Mouse (Mus musculus): ENCODE measurements around the gene Aanat. TPM values are rescaled to one million over a fixed set of nuclear protein-coding genes. Genes with fewer than 3 reads are reported as not detected.

The Aanat gene
- polyA plus RNA-seq, 1 experiment from 2014 or later = not detected

DNA sequence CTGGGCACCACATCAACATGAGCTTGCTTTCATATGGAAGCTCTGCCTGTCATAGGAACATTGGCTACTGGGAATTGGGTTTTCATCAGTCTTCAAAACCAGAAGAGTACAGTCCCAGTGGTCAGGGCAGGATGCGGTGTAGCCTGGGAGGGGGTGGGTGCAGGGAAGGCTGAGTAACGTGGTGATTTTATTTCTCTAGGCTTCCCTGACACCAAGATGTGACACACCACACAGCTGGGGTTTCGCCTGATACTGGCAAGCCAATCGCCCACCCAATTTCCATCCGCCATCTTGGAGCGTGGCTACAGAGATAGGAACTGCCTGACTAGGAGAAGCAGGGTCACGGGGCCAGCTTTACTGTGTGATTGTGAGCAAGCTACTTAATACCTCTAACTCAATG is 32.4 kb downstream of the Aanat start:
- Histone ChIP-seq H3K4me2 (ENCODE audit: low read depth) (no peak overlapping the region), H3K36me3 (ENCODE audit: control insufficient read depth, insufficient read depth, low read length) (no peaks in the 10 kb centered on the region), H3K4me3 (ENCODE audit: low read depth, low read length) (no peak overlapping the region), H3K9me3 (ENCODE audit: control insufficient read depth, low read length) (no peaks in the 10 kb centered on the region), H3K27me3 (ENCODE audit: control insufficient read depth, insufficient read depth, low read length) (peaks cover 9% of the 10 kb centered on the region), H3K4me1 (ENCODE audit: control insufficient read depth, insufficient read depth, low read length) (peaks cover 15% of the 10 kb centered on the region; the same call in 1 of the 2 replicates), H3K9ac (ENCODE audit: low read length) (no peak overlapping the region), H3K27ac (ENCODE audit: low read depth, low read length) (no peak overlapping the region)
- ATAC-seq (ENCODE audit: insufficient read depth, low FRiP score, low TSS enrichment) (no peak), DNase-seq (ENCODE audit: low spot score) (no peak)
- WGBS = 91% methylated on average over 7 of the region's 7 CpGs

GRCm38 (mm10) chr11:116619156-116619555 is 32.9 kb downstream of the Aanat start:
- DNase-seq (ENCODE audit: low spot score) (no peak), ATAC-seq (ENCODE audit: insufficient read depth, low FRiP score, low TSS enrichment) (no peak)
- peaks cover 10% of the 10 kb centered on the region for H3K27me3 ChIP-seq (ENCODE audit: control insufficient read depth, insufficient read depth, low read length)
- H3K36me3 ChIP-seq (ENCODE audit: control insufficient read depth, insufficient read depth, low read length) = no peaks in the 10 kb centered on the region
- H3K4me3 ChIP-seq (ENCODE audit: low read depth, low read length) = no peak overlapping the region
- 80% methylated on average over 7 of the region's 7 CpGs for whole genome bisulfite sequencing
- no peaks in the 10 kb centered on the region for H3K9me3 ChIP-seq (ENCODE audit: control insufficient read depth, low read length)
- H3K4me2 ChIP-seq (ENCODE audit: low read depth) = no peak overlapping the region
- H3K4me1 ChIP-seq (ENCODE audit: control insufficient read depth, insufficient read depth, low read length) = peaks cover 15% of the 10 kb centered on the region; the same call in 1 of the 2 replicates
- 0 out of 2 replicates have a peak overlapping the region, but pooled peaks have one; percentile 8 for H3K27ac ChIP-seq (ENCODE audit: low read depth, low read length)
- H3K9ac ChIP-seq (ENCODE audit: low read length) = no peak overlapping the region

- DNase-seq (ENCODE audit: low spot score) (no peak), ATAC-seq (ENCODE audit: insufficient read depth, low FRiP score, low TSS enrichment) (no peak)
- H3K4me3 ChIP-seq (ENCODE audit: low read depth, low read length) = no peak overlapping the region
- no peaks in the 10 kb centered on the region for H3K36me3 ChIP-seq (ENCODE audit: control insufficient read depth, insufficient read depth, low read length)
- no peak overlapping the region for H3K4me2 ChIP-seq (ENCODE audit: low read depth)
- H3K9me3 ChIP-seq (ENCODE audit: control insufficient read depth, low read length) = no peaks in the 10 kb centered on the region
- H3K27ac ChIP-seq (ENCODE audit: low read depth, low read length) = no peak overlapping the region
- peaks cover 10% of the 10 kb centered on the region for H3K27me3 ChIP-seq (ENCODE audit: control insufficient read depth, insufficient read depth, low read length)
- peaks cover 15% of the 10 kb centered on the region; the same call in 1 of the 2 replicates for H3K4me1 ChIP-seq (ENCODE audit: control insufficient read depth, insufficient read depth, low read length)
- 50% methylated on average over 8 of the region's 8 CpGs for WGBS
- H3K9ac ChIP-seq (ENCODE audit: low read length) = no peak overlapping the region
These were observed 33.3 kb downstream of the Aanat start for GRCm38 (mm10) chr11:116619561-116619960.

GRCm38 (mm10) chr11:116620073-116620472 is 33.8 kb downstream of the Aanat start:
- H3K36me3 ChIP-seq (ENCODE audit: control insufficient read depth, insufficient read depth, low read length) = no peaks in the 10 kb centered on the region
- no peaks in the 10 kb centered on the region for H3K9me3 ChIP-seq (ENCODE audit: control insufficient read depth, low read length)
- ATAC-seq (ENCODE audit: insufficient read depth, low FRiP score, low TSS enrichment) (no peak), DNase-seq (ENCODE audit: low spot score) (no peak)
- no peak overlapping the region for H3K9ac ChIP-seq (ENCODE audit: low read length)
- peaks cover 13% of the 10 kb centered on the region for H3K27me3 ChIP-seq (ENCODE audit: control insufficient read depth, insufficient read depth, low read length)
- H3K27ac ChIP-seq (ENCODE audit: low read depth, low read length) = no peak overlapping the region
- H3K4me2 ChIP-seq (ENCODE audit: low read depth) = no peak overlapping the region
- H3K4me1 ChIP-seq (ENCODE audit: control insufficient read depth, insufficient read depth, low read length) = peaks cover 15% of the 10 kb centered on the region; the same call in 1 of the 2 replicates
- H3K4me3 ChIP-seq (ENCODE audit: low read depth, low read length) = no peak overlapping the region
- 39% methylated on average over 9 of the region's 9 CpGs for WGBS

- no peak overlapping the region for H3K9ac ChIP-seq (ENCODE audit: low read length)
- peaks cover 15% of the 10 kb centered on the region; the same call in 1 of the 2 replicates for H3K4me1 ChIP-seq (ENCODE audit: control insufficient read depth, insufficient read depth, low read length)
- 76% methylated on average over 10 of the region's 10 CpGs for WGBS
- DNase-seq (ENCODE audit: low spot score) = no peak
- H3K9me3 ChIP-seq (ENCODE audit: control insufficient read depth, low read length) = no peaks in the 10 kb centered on the region
- H3K27me3 ChIP-seq (ENCODE audit: control insufficient read depth, insufficient read depth, low read length) = peaks cover 13% of the 10 kb centered on the region
- ATAC-seq (ENCODE audit: insufficient read depth, low FRiP score, low TSS enrichment) = no peak
- no peaks in the 10 kb centered on the region for H3K36me3 ChIP-seq (ENCODE audit: control insufficient read depth, insufficient read depth, low read length)
- peak overlapping the region; percentile 16; the same call in 1 of the 2 replicates for H3K4me2 ChIP-seq (ENCODE audit: low read depth)
- 0 out of 2 replicates have a peak overlapping the region, but pooled peaks have one; percentile 39 for H3K27ac ChIP-seq (ENCODE audit: low read depth, low read length)
- no peak overlapping the region for H3K4me3 ChIP-seq (ENCODE audit: low read depth, low read length)
These were observed 34.5 kb downstream of the Aanat start for GRCm38 (mm10) chr11:116620559-116621253.

GRCm38 (mm10) chr11:116621258-116621704 is 35.0 kb downstream of the Aanat start:
- no peak for ATAC-seq (ENCODE audit: insufficient read depth, low FRiP score, low TSS enrichment)
- no peak for DNase-seq (ENCODE audit: low spot score)
- Histone ChIP-seq H3K36me3 (ENCODE audit: control insufficient read depth, insufficient read depth, low read length) (no peaks in the 10 kb centered on the region), H3K27me3 (ENCODE audit: control insufficient read depth, insufficient read depth, low read length) (peaks cover 13% of the 10 kb centered on the region), H3K4me2 (ENCODE audit: low read depth) (peak overlapping the region; percentile 16; the same call in 1 of the 2 replicates), H3K9ac (ENCODE audit: low read length) (no peak overlapping the region), H3K4me1 (ENCODE audit: control insufficient read depth, insufficient read depth, low read length) (peaks cover 15% of the 10 kb centered on the region; the same call in 1 of the 2 replicates), H3K4me3 (ENCODE audit: low read depth, low read length) (no peak overlapping the region), H3K27ac (ENCODE audit: low read depth, low read length) (0 out of 2 replicates have a peak overlapping the region, but pooled peaks have one; percentile 39), H3K9me3 (ENCODE audit: control insufficient read depth, low read length) (no peaks in the 10 kb centered on the region)
- WGBS = 37% methylated on average over 6 of the region's 6 CpGs

- peaks cover 13% of the 10 kb centered on the region for H3K27me3 ChIP-seq (ENCODE audit: control insufficient read depth, insufficient read depth, low read length)
- H3K27ac ChIP-seq (ENCODE audit: low read depth, low read length) = no peak overlapping the region
- H3K4me2 ChIP-seq (ENCODE audit: low read depth) = peak overlapping the region; percentile 49
- H3K9ac ChIP-seq (ENCODE audit: low read length) = peak overlapping the region; percentile 51
- peaks cover 15% of the 10 kb centered on the region; the same call in 1 of the 2 replicates for H3K4me1 ChIP-seq (ENCODE audit: control insufficient read depth, insufficient read depth, low read length)
- H3K9me3 ChIP-seq (ENCODE audit: control insufficient read depth, low read length) = no peaks in the 10 kb centered on the region
- ATAC-seq (ENCODE audit: insufficient read depth, low FRiP score, low TSS enrichment) (no peak), DNase-seq (ENCODE audit: low spot score) (no peak)
- peak overlapping the region; percentile 39 for H3K4me3 ChIP-seq (ENCODE audit: low read depth, low read length)
- WGBS = 7% methylated on average over 40 of the region's 40 CpGs
- H3K36me3 ChIP-seq (ENCODE audit: control insufficient read depth, insufficient read depth, low read length) = no peaks in the 10 kb centered on the region
These were observed 37.3 kb downstream of the Aanat start for GRCm38 (mm10) chr11:116623281-116624124.

DNA sequence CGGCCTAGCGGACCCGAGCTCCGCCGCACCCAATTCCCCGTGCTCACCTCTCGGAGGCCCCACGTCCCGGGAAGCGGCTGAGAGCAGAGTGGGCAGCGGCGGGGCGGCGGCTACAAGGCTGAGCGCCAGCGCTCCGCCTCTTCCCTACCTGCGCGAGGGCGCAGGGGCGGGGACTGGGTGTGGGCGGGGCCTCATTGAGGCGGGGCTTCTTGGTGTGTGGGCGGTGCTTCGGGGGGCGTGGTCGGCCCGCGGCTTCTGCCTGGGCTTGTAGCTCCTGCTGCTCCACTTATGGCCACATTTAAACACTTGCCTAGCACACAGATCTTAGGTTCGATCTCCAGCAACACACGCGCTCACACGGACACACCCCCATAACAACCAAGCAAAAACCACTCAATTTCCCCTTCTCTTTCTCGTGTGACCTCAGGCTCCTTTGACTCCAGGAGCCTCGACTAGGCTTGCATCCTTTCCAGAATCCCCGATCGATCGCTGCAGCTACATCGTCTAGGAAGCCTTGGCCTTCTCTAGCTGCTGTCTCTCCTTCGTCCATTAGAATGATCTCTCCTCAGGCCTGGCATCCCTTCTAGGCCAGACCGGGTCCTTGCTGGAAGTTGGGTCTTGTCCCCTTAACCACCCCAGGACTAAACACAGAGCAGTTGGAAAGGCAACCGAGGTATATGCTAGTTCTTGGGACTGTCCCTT is 38.0 kb downstream of the Aanat start:
- 0 out of 2 replicates have a peak, but pooled peaks have one; percentile 27 for ATAC-seq (ENCODE audit: insufficient read depth, low FRiP score, low TSS enrichment)
- Histone ChIP-seq H3K9ac (ENCODE audit: low read length) (peak overlapping the region; percentile 51), H3K27ac (ENCODE audit: low read depth, low read length) (no peak overlapping the region), H3K36me3 (ENCODE audit: control insufficient read depth, insufficient read depth, low read length) (no peaks in the 10 kb centered on the region), H3K27me3 (ENCODE audit: control insufficient read depth, insufficient read depth, low read length) (peaks cover 13% of the 10 kb centered on the region), H3K4me2 (ENCODE audit: low read depth) (peak overlapping the region; percentile 49), H3K9me3 (ENCODE audit: control insufficient read depth, low read length) (no peaks in the 10 kb centered on the region), H3K4me1 (ENCODE audit: control insufficient read depth, insufficient read depth, low read length) (peaks cover 14% of the 10 kb centered on the region; the same call in 1 of the 2 replicates), H3K4me3 (ENCODE audit: low read depth, low read length) (peak overlapping the region; percentile 39)
- WGBS = 12% methylated on average over 38 of the region's 42 CpGs
- peak; percentile 80 for DNase-seq (ENCODE audit: low spot score)
